Mouse (Mus musculus) liver, embryonic 11.5 days (tissue): Measurements from ENCODE around the gene Spock1. TPM values are rescaled to one million over a fixed set of nuclear protein-coding genes. Genes with fewer than 3 reads are reported as not detected.

Experiments used
- ATAC-seq: fragments of 200-750 bp; cut with Nextera tagmentation; replicated peaks from 2 replicates; pipeline ENCODE4 v1.8.0; 2017; ENCODE audit warnings: moderate number of reproducible peaks, mild to moderate bottlenecking, moderate TSS enrichment, moderate library complexity; ENCODE audit not compliant: low FRiP score
- DNase-seq: peaks from one replicate; pipeline ENCODE4 v3.0.0-alpha.2; 2017; ENCODE audit warnings: low spot score
- H3K27ac ChIP-seq: fragments of 300-500 bp; sonication (generic); 2 replicates; pipeline ENCODE4 v1.5.1; 2014; ENCODE audit warnings: mild to moderate bottlenecking, low read depth, low read length, control low read depth
- H3K27me3 ChIP-seq: fragments of 300-500 bp; sonication (generic); replicated peaks from 2 replicates; pipeline ENCODE4 v1.6.1; 2014; ENCODE audit warnings: low read length, mixed read lengths; ENCODE audit not compliant: control insufficient read depth, insufficient read depth
- H3K36me3 ChIP-seq: fragments of 300-500 bp; sonication (generic); 2 replicates; pipeline ENCODE4 v1.6.1; 2014; ENCODE audit warnings: mild to moderate bottlenecking, low read length, moderate library complexity, mixed read lengths; ENCODE audit not compliant: control insufficient read depth, insufficient read depth
- H3K4me1 ChIP-seq: fragments of 300-500 bp; sonication (generic); replicated peaks from 2 replicates; pipeline ENCODE4 v1.6.1; 2014; ENCODE audit warnings: low read length, mixed read lengths; ENCODE audit not compliant: control insufficient read depth, insufficient read depth
- H3K4me2 ChIP-seq: fragments of 300-500 bp; sonication (generic); 2 replicates; pipeline ENCODE4 v1.6.1; 2014; ENCODE audit warnings: mild to moderate bottlenecking, control low read depth, moderate library complexity
- H3K4me3 ChIP-seq: fragments of 300-500 bp; sonication (generic); 2 replicates; pipeline ENCODE4 v1.5.1; 2014; ENCODE audit warnings: low read depth, low read length, control low read depth
- H3K9ac ChIP-seq: fragments of 300-500 bp; sonication (generic); 2 replicates; pipeline ENCODE4 v1.6.1; 2014; ENCODE audit warnings: low read depth, low read length, control low read depth
- H3K9me3 ChIP-seq: fragments of 300-500 bp; sonication (generic); 2 replicates; pipeline ENCODE4 v1.6.1; 2016; ENCODE audit warnings: low read length, inconsistent platforms, mixed read lengths; ENCODE audit not compliant: control insufficient read depth
- WGBS: fragments of 180-500 bp; shearing (Covaris S2); extraction: QIAGEN DNeasy Blood & Tissue Kit; methylation state at CpG from one replicate; pipeline ENCODE4 v1.1.7; 2014; 5-methylcytosine and 5-hydroxymethylcytosine counted together
- polyA plus RNA-seq: library from polyadenylated mRNA; unstranded; fragments of >200 nt; fragmentation: Nextera tagmentation; extraction: Ambion mirVana; gene quantifications from 2 replicates; pipeline ENCODE4 v1.2.1, GENCODE M21; 2014

Spock1 gene
- polyA plus RNA-seq, 1 experiment from 2014 or later: 1.2 TPM

DNA sequence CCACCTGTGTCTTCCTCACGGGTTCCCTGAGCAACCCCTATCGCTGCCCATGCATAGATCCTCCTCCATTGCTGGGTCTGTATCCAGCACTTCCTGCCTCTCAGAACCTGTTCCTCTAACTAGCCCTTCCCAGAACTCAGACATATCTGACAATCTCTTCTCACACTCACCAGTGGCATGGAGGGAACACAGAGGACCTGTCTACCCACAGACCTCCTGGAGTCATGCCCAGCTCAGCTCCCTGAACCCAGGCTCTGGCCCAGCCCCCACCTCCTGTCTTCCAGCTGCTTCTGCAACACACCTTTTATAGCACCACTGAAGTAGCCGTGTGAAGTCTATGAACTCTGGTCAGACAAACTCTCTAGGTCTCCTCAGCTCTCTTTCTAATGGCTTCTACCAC is 101.3 kb downstream of the Spock1 start:
- ATAC-seq (no peak), DNase-seq (no peak)
- Histone ChIP-seq H3K9me3 (no peaks in the 10 kb centered on the region), H3K4me3 (no peak overlapping the region), H3K27ac (no peak overlapping the region), H3K4me2 (no peak overlapping the region), H3K9ac (no peak overlapping the region), H3K36me3 (no peaks in the 10 kb centered on the region), H3K27me3 (no peaks in the 10 kb centered on the region), H3K4me1 (no peaks in the 10 kb centered on the region)
- 87% methylated on average over 3 of the region's 3 CpGs for WGBS

DNA sequence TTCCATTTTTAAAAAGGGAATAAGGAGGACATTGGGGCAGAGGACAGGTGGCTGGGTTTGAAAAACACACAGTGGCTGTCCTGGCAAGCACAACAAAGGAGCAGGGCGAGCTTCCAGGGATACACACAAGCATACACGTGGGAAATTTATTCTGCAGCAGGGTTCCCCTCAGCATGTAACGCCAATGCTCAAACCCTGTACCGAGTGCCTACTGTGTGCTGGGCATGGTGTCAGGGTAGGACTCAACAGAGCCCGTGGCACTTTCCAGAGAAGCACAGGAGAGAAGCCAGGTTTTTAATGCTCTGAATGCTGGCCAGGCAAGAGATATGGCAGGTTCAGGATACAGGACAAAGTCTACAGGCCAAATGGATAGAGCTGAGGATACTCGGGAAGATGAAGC is 101.8 kb downstream of the Spock1 start:
- Histone ChIP-seq H3K4me3 (no peak overlapping the region), H3K27me3 (no peaks in the 10 kb centered on the region), H3K9me3 (no peaks in the 10 kb centered on the region), H3K4me1 (no peaks in the 10 kb centered on the region), H3K4me2 (no peak overlapping the region), H3K36me3 (no peaks in the 10 kb centered on the region), H3K9ac (no peak overlapping the region), H3K27ac (no peak overlapping the region)
- ATAC-seq (no peak), DNase-seq (no peak)
- WGBS: 81% methylated on average over 6 of the region's 6 CpGs

DNA sequence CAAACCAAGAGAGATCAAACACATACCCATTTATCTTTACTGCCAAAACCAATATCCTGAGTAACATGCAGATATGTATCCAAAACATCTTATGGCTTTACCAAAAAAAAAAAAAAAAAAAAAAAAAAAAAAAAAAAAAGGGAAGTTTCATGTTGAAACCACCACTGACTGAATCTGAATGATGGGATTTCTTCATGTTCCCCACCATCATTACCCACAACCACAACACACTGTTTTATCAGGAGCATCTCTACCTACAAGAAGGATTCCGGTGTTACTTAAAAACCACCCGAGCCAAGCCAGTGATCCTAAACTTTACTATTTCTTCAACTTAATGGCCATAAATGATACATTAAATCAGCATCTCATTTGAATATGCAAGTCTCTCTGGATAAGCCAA is 109.5 kb downstream of the Spock1 start:
- 58% methylated on average over 2 of the region's 2 CpGs for WGBS

DNA sequence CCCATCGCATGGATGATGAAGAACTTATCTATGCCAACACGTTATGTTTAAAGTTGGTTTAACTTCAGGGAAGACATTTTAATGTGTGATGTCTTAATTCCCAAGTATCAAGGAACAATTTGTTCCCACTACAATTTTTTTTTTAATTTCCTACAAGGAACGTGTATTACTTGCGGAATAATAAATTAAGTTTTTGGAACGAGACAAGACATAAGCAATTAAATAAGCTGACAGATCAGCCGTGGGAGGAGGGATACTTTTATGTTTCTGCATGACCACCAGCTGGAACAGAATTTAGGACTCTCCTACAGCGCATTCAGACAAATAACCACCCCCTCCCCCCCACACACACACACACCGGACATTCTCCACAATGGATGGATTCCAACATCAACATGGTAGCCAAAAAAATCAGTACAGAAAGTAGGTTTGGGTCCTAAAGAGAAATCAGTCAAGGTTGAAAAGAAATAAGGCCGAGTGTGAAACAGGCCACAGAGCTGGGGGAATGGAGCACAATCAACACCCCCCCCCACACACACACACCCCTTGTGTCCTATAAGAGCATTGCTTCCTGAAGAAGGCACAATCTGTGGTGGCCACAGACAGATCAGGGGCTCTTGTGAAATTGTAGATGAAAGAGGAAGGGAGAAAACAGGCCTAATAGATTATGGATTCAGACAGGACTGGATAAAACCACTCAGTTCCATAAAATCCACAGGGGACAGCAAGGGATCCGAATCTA is 111.0 kb downstream of the Spock1 start:
- DNase-seq (no peak), ATAC-seq (no peak)
- Histone ChIP-seq H3K36me3 (no peaks in the 10 kb centered on the region), H3K4me2 (no peak overlapping the region), H3K9ac (no peak overlapping the region), H3K27ac (no peak overlapping the region), H3K4me1 (no peaks in the 10 kb centered on the region), H3K9me3 (no peaks in the 10 kb centered on the region), H3K4me3 (no peak overlapping the region), H3K27me3 (no peaks in the 10 kb centered on the region)
- WGBS: 79% methylated on average over 10 of the region's 10 CpGs

More for the DNA sequence above, 109.5 kb downstream of the Spock1 start:
- Histone ChIP-seq H3K36me3 (no peaks in the 10 kb centered on the region), H3K4me2 (no peak overlapping the region), H3K27ac (no peak overlapping the region), H3K27me3 (no peaks in the 10 kb centered on the region), H3K9me3 (no peaks in the 10 kb centered on the region), H3K4me1 (no peaks in the 10 kb centered on the region), H3K9ac (no peak overlapping the region), H3K4me3 (no peak overlapping the region)
- DNase-seq (no peak), ATAC-seq (no peak)

DNA sequence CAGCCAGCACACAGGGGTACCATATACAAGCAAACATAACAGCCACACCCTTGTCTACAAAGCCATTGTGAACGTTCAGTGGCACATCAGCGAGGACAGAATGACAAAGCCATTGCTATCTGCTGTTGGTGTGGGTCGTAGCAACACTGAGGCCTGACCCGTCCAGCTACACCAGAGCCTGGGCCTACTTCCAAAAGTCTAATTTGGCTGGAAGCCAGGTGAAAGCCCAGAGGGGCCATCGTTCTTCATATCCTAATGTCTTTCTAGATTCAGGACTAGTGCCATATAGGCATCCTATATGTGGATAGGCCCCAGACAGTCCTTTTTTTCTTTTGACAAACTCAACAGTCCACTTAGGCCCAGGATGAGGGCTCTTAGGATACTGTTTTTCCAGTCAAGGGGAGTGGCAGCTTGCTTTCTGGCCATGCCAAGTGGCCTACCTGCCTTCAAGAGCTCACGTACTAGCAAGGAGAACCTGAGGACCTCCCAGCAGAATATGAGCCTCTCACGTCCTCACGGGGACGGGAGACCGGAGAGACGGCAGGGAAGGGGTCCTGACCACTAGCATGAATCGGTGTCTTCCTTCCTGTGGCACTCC is 114.4 kb downstream of the Spock1 start:
- Histone ChIP-seq H3K27me3 (no peaks in the 10 kb centered on the region), H3K27ac (no peak overlapping the region), H3K4me2 (no peak overlapping the region), H3K4me3 (no peak overlapping the region), H3K36me3 (no peaks in the 10 kb centered on the region), H3K9ac (no peak overlapping the region), H3K9me3 (no peaks in the 10 kb centered on the region), H3K4me1 (no peaks in the 10 kb centered on the region)
- DNase-seq (no peak), ATAC-seq (no peak)
- 80% methylated on average over 12 of the region's 12 CpGs for WGBS

DNA sequence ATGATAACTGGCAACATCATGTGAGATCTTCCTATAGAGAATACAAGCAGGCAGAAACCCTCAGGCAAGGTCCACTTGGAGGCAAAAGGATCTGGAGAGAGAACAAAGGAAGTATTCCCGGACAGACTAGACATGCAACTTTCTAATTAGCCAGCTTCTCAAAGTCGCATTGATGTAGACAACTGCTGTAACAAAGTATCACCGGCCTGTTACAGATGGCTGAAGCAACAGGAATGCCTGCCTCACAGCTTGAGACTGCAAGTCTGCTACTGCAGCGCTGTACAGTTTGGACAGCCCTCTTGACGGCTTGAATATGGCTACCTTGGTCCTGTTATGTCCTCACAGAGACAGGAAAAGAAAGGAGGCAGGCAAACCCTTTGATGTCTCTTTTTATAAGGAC is 118.3 kb downstream of the Spock1 start:
- Histone ChIP-seq H3K27ac (no peak overlapping the region), H3K36me3 (no peaks in the 10 kb centered on the region), H3K27me3 (no peaks in the 10 kb centered on the region), H3K4me3 (no peak overlapping the region), H3K4me1 (no peaks in the 10 kb centered on the region), H3K4me2 (no peak overlapping the region), H3K9me3 (no peaks in the 10 kb centered on the region), H3K9ac (no peak overlapping the region)
- 71% methylated on average over 5 of the region's 5 CpGs for WGBS
- DNase-seq (no peak), ATAC-seq (no peak)

DNA sequence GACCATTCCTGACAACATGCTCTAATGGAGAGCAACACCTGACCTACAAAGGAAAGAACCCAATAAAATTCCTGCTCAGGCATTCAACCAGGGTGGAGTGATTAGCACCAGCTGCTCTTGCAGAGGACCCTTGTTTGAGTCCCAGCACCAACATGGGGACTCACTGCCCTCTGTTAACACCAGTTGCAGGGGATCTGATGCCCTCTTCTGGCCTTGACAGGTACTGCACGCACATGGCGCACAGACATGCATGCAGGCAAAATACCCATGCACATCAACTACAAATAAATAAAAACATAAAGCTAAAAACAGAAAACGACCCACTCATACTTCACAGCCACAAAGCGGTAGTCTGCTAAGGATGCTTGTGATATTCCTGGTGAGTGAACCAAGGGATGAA is 119.8 kb downstream of the Spock1 start:
- no peaks in the 10 kb centered on the region for H3K27me3 ChIP-seq
- no peak overlapping the region for H3K4me3 ChIP-seq
- WGBS: 82% methylated on average over 4 of the region's 4 CpGs
- no peaks in the 10 kb centered on the region for H3K9me3 ChIP-seq
- H3K4me1 ChIP-seq: no peaks in the 10 kb centered on the region
- DNase-seq (no peak), ATAC-seq (no peak)
- no peak overlapping the region for H3K27ac ChIP-seq
- H3K36me3 ChIP-seq: no peaks in the 10 kb centered on the region
- H3K9ac ChIP-seq: no peak overlapping the region
- H3K4me2 ChIP-seq: no peak overlapping the region

DNA sequence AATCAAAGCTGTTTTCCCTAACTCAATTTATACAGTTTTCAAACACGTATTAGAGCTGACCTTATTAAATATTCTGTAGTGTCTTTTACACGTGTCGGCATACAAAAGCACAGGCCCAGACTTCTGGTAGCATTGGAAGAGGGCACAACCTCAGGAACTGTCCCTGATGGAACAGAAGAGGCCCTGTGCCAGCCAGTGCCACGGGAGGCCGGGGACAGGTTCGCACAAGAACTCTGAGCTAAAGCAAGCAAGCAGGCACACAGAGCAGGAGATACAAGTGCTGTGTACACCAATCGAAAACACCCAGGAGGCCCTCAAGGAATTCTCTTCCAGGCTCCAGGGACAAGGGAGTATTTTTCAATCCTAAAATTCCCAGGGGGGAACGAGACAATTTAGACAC is 121.9 kb downstream of the Spock1 start:
- Histone ChIP-seq H3K4me2 (no peak overlapping the region), H3K4me1 (no peaks in the 10 kb centered on the region), H3K9me3 (no peaks in the 10 kb centered on the region), H3K27ac (no peak overlapping the region), H3K36me3 (no peaks in the 10 kb centered on the region), H3K27me3 (no peaks in the 10 kb centered on the region), H3K4me3 (no peak overlapping the region), H3K9ac (no peak overlapping the region)
- 75% methylated on average over 8 of the region's 8 CpGs for WGBS
- ATAC-seq (no peak), DNase-seq (no peak)

DNA sequence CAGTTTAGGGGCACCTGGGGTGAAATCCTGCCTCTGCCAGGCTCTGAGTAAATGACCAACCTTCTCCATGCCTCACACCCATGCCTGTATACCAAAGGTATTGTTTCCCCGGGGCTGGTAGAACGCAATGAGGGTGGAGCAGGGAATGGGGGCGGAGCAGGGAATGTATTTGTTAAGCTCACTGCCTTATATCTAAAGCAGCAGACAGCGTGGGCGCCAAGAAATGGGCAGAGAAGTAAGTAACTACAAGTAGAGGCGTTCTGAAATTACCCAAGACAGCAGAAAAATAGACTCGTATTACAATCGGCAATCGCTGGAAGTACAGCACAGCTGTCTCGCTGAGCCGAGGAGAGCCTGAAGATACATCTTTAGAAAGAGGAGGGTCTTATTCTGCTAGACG is 125.2 kb downstream of the Spock1 start:
- ATAC-seq: no peak
- 80% methylated on average over 12 of the region's 12 CpGs for WGBS

More for the DNA sequence above, 125.2 kb downstream of the Spock1 start:
- no peaks in the 10 kb centered on the region for H3K27me3 ChIP-seq
- no peaks in the 10 kb centered on the region for H3K36me3 ChIP-seq
- no peak overlapping the region for H3K27ac ChIP-seq
- no peak overlapping the region for H3K9ac ChIP-seq
- H3K9me3 ChIP-seq: peaks cover 5% of the 10 kb centered on the region
- no peak overlapping the region for H3K4me2 ChIP-seq
- H3K4me1 ChIP-seq: no peaks in the 10 kb centered on the region
- DNase-seq: no peak
- H3K4me3 ChIP-seq: no peak overlapping the region
